Mouse (Mus musculus) embryonic fibroblast, embryonic 13.5 days (primary cell): Measurements from ENCODE around the gene Tfe3.

Source experiments
- CTCF ChIP-seq: IDR thresholded peaks from 2 replicates; pipeline ENCODE4 v1.5.1; 2011; ENCODE audit warnings: mild to moderate bottlenecking, control low read depth, low read length, moderate library complexity, borderline replicate concordance; ENCODE audit not compliant: insufficient read depth
- POLR2A ChIP-seq: IDR thresholded peaks from 2 replicates; pipeline ENCODE4 v1.6.1; 2011; ENCODE audit warnings: low read depth, mild to moderate bottlenecking, control low read depth, low read length, moderate library complexity

DNA sequence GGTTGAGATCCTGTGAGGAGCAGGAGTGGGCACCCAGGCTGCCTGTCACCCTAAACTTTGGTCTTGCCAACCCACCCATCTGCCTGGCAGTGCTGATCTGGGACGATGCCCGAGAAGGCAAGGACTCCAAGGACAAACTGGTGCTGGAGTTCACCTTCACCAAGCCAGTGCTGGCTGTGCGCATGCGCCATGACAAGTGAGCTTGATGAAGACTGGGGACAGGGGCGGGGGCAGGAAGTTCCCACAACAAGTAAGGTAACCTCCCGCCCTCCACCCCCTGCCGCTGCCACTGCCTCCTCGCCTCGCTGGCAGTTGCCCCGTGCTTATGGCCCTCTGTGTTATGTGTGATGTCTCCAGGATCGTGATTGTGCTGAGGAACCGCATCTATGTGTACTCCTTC, 36.5 kb upstream of the Tfe3 start:
- TF ChIP-seq POLR2A (no peak), CTCF (no peak)
